Mouse (Mus musculus): ENCODE data around the gene Fam160a1. TPM values are rescaled to one million over a fixed set of nuclear protein-coding genes. Genes with fewer than 3 reads are reported as not detected.

Fam160a1 gene
- polyA plus RNA-seq, 1 experiment from 2014 or later, result 0.64 TPM

DNA sequence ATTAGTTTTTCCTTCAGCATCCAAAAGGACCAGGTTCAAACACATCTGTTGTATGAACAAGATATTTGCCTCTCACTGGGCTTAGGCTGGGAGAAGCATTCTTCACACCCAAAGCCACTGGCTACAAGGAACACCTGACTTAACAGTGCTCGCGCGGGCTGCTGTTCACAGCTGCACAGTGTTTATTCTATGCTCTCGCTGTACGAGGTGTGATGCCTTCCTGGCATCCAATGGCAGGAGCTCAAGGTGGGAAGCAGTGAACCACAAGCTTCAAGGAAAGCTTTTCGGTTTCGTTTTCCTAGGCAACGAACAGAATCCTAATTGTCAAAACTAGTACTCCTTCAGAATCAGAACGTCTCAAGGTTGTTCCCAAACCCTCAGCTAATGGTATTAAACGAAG is 40.4 kb downstream of the Fam160a1 start:
- H3K27me3 ChIP-seq (ENCODE audit: control insufficient read depth, insufficient read depth, low read length), result no peaks in the 10 kb centered on the region
- 79% methylated on average over 10 of the region's 10 CpGs for WGBS
- no peak for DNase-seq (ENCODE audit: low spot score)
- H3K9ac ChIP-seq (ENCODE audit: low read length), result no peak overlapping the region
- H3K4me3 ChIP-seq (ENCODE audit: low read depth, low read length), result no peak overlapping the region
- no peaks in the 10 kb centered on the region for H3K9me3 ChIP-seq (ENCODE audit: control insufficient read depth, low read length)
- H3K4me1 ChIP-seq (replicated peaks; ENCODE audit: control insufficient read depth, insufficient read depth, low read length), result no peaks in the 10 kb centered on the region
- no peak overlapping the region for H3K4me2 ChIP-seq (ENCODE audit: low read depth, low read length, severe bottlenecking)
- H3K36me3 ChIP-seq (ENCODE audit: control insufficient read depth, insufficient read depth, low read length), result no peaks in the 10 kb centered on the region
- no peak for ATAC-seq (replicated peaks; ENCODE audit: low FRiP score)
- H3K27ac ChIP-seq (ENCODE audit: low read depth, low read length), result no peak overlapping the region

DNA sequence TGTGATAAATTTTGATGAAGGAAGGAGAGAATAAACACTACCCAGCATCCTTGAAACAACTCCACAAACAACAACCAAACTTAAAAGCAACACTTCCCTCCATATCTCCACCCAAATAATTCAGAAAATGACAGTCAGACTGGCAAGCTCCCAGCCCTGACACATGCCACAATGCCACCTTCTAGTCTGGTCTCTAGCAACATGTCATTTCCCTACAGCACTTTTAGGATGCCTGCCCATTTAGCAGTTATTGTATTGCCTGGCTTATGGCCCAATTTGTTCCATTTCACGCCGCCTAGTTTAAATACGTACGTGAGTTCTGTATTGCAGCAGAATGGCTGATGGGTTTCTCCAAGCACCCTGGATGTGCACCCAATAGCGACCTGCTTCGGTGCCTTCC is 41.0 kb downstream of the Fam160a1 start:
- 92% methylated on average over 6 of the region's 6 CpGs for WGBS
- ATAC-seq (replicated peaks; ENCODE audit: low FRiP score), result no peak
- no peak overlapping the region for H3K4me2 ChIP-seq (ENCODE audit: low read depth, low read length, severe bottlenecking)

GRCm38 (mm10) chr3:85773886-85774285 is 43.2 kb downstream of the Fam160a1 start:
- Histone ChIP-seq H3K27me3 (ENCODE audit: control insufficient read depth, insufficient read depth, low read length) (no peaks in the 10 kb centered on the region), H3K9ac (ENCODE audit: low read length) (no peak overlapping the region), H3K4me3 (ENCODE audit: low read depth, low read length) (no peak overlapping the region), H3K4me2 (ENCODE audit: low read depth, low read length, severe bottlenecking) (no peak overlapping the region), H3K36me3 (ENCODE audit: control insufficient read depth, insufficient read depth, low read length) (no peaks in the 10 kb centered on the region), H3K9me3 (ENCODE audit: control insufficient read depth, low read length) (no peaks in the 10 kb centered on the region), H3K27ac (ENCODE audit: low read depth, low read length) (no peak overlapping the region), H3K4me1 (replicated peaks; ENCODE audit: control insufficient read depth, insufficient read depth, low read length) (no peaks in the 10 kb centered on the region)
- ATAC-seq (replicated peaks; ENCODE audit: low FRiP score) (no peak), DNase-seq (ENCODE audit: low spot score) (no peak)
- WGBS, result 77% methylated on average over 4 of the region's 4 CpGs

More for the DNA sequence above, 41.0 kb downstream of the Fam160a1 start:
- no peak for DNase-seq (ENCODE audit: low spot score)
- H3K27me3 ChIP-seq (ENCODE audit: control insufficient read depth, insufficient read depth, low read length), result no peaks in the 10 kb centered on the region
- no peaks in the 10 kb centered on the region for H3K36me3 ChIP-seq (ENCODE audit: control insufficient read depth, insufficient read depth, low read length)
- no peak overlapping the region for H3K27ac ChIP-seq (ENCODE audit: low read depth, low read length)
- no peak overlapping the region for H3K4me3 ChIP-seq (ENCODE audit: low read depth, low read length)
- no peak overlapping the region for H3K9ac ChIP-seq (ENCODE audit: low read length)
- H3K9me3 ChIP-seq (ENCODE audit: control insufficient read depth, low read length), result no peaks in the 10 kb centered on the region
- no peaks in the 10 kb centered on the region for H3K4me1 ChIP-seq (replicated peaks; ENCODE audit: control insufficient read depth, insufficient read depth, low read length)

- no peak for DNase-seq (ENCODE audit: low spot score)
- Histone ChIP-seq H3K4me2 (ENCODE audit: low read depth, low read length, severe bottlenecking) (no peak overlapping the region), H3K9ac (ENCODE audit: low read length) (no peak overlapping the region), H3K36me3 (ENCODE audit: control insufficient read depth, insufficient read depth, low read length) (no peaks in the 10 kb centered on the region), H3K27ac (ENCODE audit: low read depth, low read length) (no peak overlapping the region), H3K9me3 (ENCODE audit: control insufficient read depth, low read length) (no peaks in the 10 kb centered on the region), H3K27me3 (ENCODE audit: control insufficient read depth, insufficient read depth, low read length) (no peaks in the 10 kb centered on the region), H3K4me1 (replicated peaks; ENCODE audit: control insufficient read depth, insufficient read depth, low read length) (no peaks in the 10 kb centered on the region), H3K4me3 (ENCODE audit: low read depth, low read length) (no peak overlapping the region)
- ATAC-seq (replicated peaks; ENCODE audit: low FRiP score), result no peak
- 42% methylated on average over 3 of the region's 3 CpGs for WGBS
These were observed 43.7 kb downstream of the Fam160a1 start for GRCm38 (mm10) chr3:85773425-85773824.

GRCm38 (mm10) chr3:85764937-85765337 is 52.2 kb downstream of the Fam160a1 start:
- Histone ChIP-seq H3K9me3 (ENCODE audit: control insufficient read depth, low read length) (no peaks in the 10 kb centered on the region), H3K4me2 (ENCODE audit: low read depth, low read length, severe bottlenecking) (no peak overlapping the region), H3K4me1 (replicated peaks; ENCODE audit: control insufficient read depth, insufficient read depth, low read length) (peaks cover 4% of the 10 kb centered on the region; the same call in 1 of the 2 replicates), H3K27ac (ENCODE audit: low read depth, low read length) (no peak overlapping the region), H3K36me3 (ENCODE audit: control insufficient read depth, insufficient read depth, low read length) (no peaks in the 10 kb centered on the region), H3K4me3 (ENCODE audit: low read depth, low read length) (no peak overlapping the region), H3K27me3 (ENCODE audit: control insufficient read depth, insufficient read depth, low read length) (no peaks in the 10 kb centered on the region), H3K9ac (ENCODE audit: low read length) (no peak overlapping the region)
- WGBS, result 46% methylated on average over 7 of the region's 7 CpGs
- ATAC-seq (replicated peaks; ENCODE audit: low FRiP score), result no peak
- DNase-seq (ENCODE audit: low spot score), result no peak

DNA sequence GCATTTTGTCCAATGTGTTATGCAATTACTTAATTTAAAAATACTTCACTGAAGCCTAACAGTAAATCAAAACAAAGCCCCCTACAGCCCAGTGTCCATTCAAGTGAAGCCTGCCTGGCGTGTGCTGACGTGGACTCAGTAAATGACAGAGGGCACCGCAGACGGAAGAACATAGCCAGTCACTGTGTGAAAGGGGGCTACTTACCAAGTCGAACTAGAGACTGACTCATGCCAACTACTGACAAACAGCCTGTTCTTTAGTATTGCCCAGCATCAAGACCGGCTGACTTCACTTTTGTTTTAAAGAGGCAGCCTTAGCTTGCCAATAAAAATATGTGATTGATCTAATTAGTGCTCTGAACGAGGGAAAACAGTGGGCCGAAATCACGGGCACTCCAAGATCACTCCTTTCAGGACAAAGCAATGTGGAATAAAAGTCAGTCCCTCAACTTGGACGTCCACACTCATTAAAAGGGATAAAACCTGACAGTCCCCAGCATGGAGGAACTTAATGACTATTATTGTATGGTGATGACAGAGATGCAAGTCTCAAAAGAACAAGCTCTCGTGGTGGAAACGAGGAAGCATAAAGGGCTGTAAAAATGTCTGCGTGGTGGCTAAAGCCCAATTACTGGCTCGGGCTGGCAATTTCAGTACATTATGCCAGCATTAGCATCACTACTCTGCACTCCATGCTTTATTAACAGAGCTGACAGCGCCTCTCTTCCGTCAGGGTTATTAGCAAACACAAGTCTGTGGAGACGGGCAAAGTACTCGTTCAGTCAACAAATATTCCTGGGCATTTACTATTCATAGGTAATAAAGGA is 52.9 kb downstream of the Fam160a1 start:
- peak; percentile 58 for ATAC-seq (replicated peaks; ENCODE audit: low FRiP score)
- DNase-seq (ENCODE audit: low spot score), result no peak
- Histone ChIP-seq H3K4me2 (ENCODE audit: low read depth, low read length, severe bottlenecking) (peak overlapping the region; percentile 24; the same call in 1 of the 2 replicates), H3K9ac (ENCODE audit: low read length) (no peak overlapping the region), H3K36me3 (ENCODE audit: control insufficient read depth, insufficient read depth, low read length) (no peaks in the 10 kb centered on the region), H3K4me3 (ENCODE audit: low read depth, low read length) (no peak overlapping the region), H3K27ac (ENCODE audit: low read depth, low read length) (no peak overlapping the region), H3K4me1 (replicated peaks; ENCODE audit: control insufficient read depth, insufficient read depth, low read length) (peaks cover 4% of the 10 kb centered on the region; the same call in 1 of the 2 replicates), H3K9me3 (ENCODE audit: control insufficient read depth, low read length) (no peaks in the 10 kb centered on the region), H3K27me3 (ENCODE audit: control insufficient read depth, insufficient read depth, low read length) (no peaks in the 10 kb centered on the region)
- WGBS, result 26% methylated on average over 18 of the region's 18 CpGs

DNA sequence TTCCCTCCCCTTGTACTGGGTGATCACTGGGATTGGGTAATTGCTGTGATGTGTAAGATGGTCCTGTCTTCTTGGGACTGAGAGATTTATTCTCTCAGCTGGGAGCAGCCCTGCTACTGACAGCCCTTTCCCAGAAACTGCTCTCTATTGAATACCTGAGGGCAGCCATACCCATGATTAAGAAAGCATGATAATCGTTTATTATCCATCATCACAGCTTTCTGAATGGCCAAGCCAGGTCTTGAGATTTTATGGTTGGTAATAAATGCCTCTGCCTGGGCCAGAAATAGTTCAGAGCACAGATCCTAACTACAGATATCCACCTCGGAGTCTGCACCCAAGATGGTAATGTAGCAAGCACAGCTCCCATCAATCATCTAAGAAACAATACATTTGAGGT is 59.1 kb downstream of the Fam160a1 start:
- ATAC-seq (replicated peaks; ENCODE audit: low FRiP score) (no peak), DNase-seq (ENCODE audit: low spot score) (no peak)
- Histone ChIP-seq H3K9ac (ENCODE audit: low read length) (no peak overlapping the region), H3K4me3 (ENCODE audit: low read depth, low read length) (no peak overlapping the region), H3K4me2 (ENCODE audit: low read depth, low read length, severe bottlenecking) (no peak overlapping the region), H3K9me3 (ENCODE audit: control insufficient read depth, low read length) (no peaks in the 10 kb centered on the region), H3K4me1 (replicated peaks; ENCODE audit: control insufficient read depth, insufficient read depth, low read length) (no peaks in the 10 kb centered on the region), H3K27me3 (ENCODE audit: control insufficient read depth, insufficient read depth, low read length) (no peaks in the 10 kb centered on the region), H3K27ac (ENCODE audit: low read depth, low read length) (no peak overlapping the region), H3K36me3 (ENCODE audit: control insufficient read depth, insufficient read depth, low read length) (no peaks in the 10 kb centered on the region)
- WGBS, result 83% methylated on average over 2 of the region's 2 CpGs

- ATAC-seq (replicated peaks; ENCODE audit: low FRiP score), result no peak
- WGBS, result 89% methylated on average over 4 of the region's 4 CpGs
- DNase-seq (ENCODE audit: low spot score), result no peak
- Histone ChIP-seq H3K4me3 (ENCODE audit: low read depth, low read length) (no peak overlapping the region), H3K4me1 (replicated peaks; ENCODE audit: control insufficient read depth, insufficient read depth, low read length) (no peaks in the 10 kb centered on the region), H3K27me3 (ENCODE audit: control insufficient read depth, insufficient read depth, low read length) (no peaks in the 10 kb centered on the region), H3K27ac (ENCODE audit: low read depth, low read length) (no peak overlapping the region), H3K36me3 (ENCODE audit: control insufficient read depth, insufficient read depth, low read length) (no peaks in the 10 kb centered on the region), H3K9me3 (ENCODE audit: control insufficient read depth, low read length) (no peaks in the 10 kb centered on the region), H3K4me2 (ENCODE audit: low read depth, low read length, severe bottlenecking) (no peak overlapping the region), H3K9ac (ENCODE audit: low read length) (no peak overlapping the region)
These were observed 59.7 kb downstream of the Fam160a1 start for GRCm38 (mm10) chr3:85757435-85757834.

DNA sequence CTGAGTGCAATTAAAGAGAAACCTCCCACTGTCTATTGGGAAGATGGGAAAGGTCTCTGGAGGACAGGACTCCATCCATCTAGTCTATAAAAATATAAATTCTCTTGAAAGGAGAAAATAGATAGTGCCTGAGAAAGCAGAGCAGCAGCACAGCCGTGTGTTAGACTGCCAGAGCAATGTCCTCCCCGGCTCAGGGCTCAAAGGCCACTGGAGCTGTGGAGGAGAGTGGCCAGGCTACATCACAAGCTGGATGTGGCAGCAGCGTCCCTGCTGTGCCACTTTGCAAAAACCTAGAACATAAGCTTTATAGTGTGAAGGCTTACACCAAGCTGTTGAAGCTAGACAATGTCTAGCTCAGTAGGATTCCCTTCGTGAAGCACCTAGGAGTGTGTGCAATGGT is 67.7 kb downstream of the Fam160a1 start:
- no peak for ATAC-seq (replicated peaks; ENCODE audit: low FRiP score)
- no peak for DNase-seq (ENCODE audit: low spot score)
- Histone ChIP-seq H3K27me3 (ENCODE audit: control insufficient read depth, insufficient read depth, low read length) (no peaks in the 10 kb centered on the region), H3K4me3 (ENCODE audit: low read depth, low read length) (no peak overlapping the region), H3K9ac (ENCODE audit: low read length) (no peak overlapping the region), H3K36me3 (ENCODE audit: control insufficient read depth, insufficient read depth, low read length) (no peaks in the 10 kb centered on the region), H3K4me2 (ENCODE audit: low read depth, low read length, severe bottlenecking) (no peak overlapping the region), H3K27ac (ENCODE audit: low read depth, low read length) (no peak overlapping the region), H3K4me1 (replicated peaks; ENCODE audit: control insufficient read depth, insufficient read depth, low read length) (0 out of 2 replicates have a peak, but pooled peaks cover 3% of the 10 kb centered on the region), H3K9me3 (ENCODE audit: control insufficient read depth, low read length) (no peaks in the 10 kb centered on the region)
- 48% methylated on average over 4 of the region's 4 CpGs for WGBS
